Mouse (Mus musculus) activated CD4-positive, CD25-positive, alpha-beta regulatory T cell, adult 4 months (primary cell): ENCODE results near the gene Igsf23. TPM values are rescaled to one million over a fixed set of nuclear protein-coding genes. Genes with fewer than 3 reads are reported as not detected.

Source experiments
- polyA plus RNA-seq, 2 experiments: library from polyadenylated mRNA; unstranded; fragments of 100-300 nt; shearing (Covaris generic); gene quantifications; one replicate each; pipeline ENCODE4 v1.2.1; 2017

The Igsf23 gene
- polyA plus RNA-seq, 2 experiments from 2014 or later: 7.5 to 8.9 TPM

Other genes starting within 250 kb of the Igsf23 start
- 10 to 100 TPM in 1 of 2 experiments, 1 to 10 TPM in 1; 5.7 to 11.7 TPM for gene Tomm40, start 235.3 kb downstream of the Igsf23 start, polyA plus RNA-seq
- under 1 TPM in 1 of 2 experiments, not detected in 1; 0.56 TPM for gene Nectin2, start 200.3 kb downstream of the Igsf23 start, polyA plus RNA-seq
- gene Bcam, start 179.7 kb downstream of the Igsf23 start, polyA plus RNA-seq: 1 to 10 TPM; 1.4 to 1.6 TPM
- gene Cblc, start 153.9 kb downstream of the Igsf23 start, polyA plus RNA-seq: not detected
- gene Bcl3, start 128.0 kb downstream of the Igsf23 start, polyA plus RNA-seq: 10 to 100 TPM; 15.9 to 19.5 TPM
- not detected for gene Gm19345, start 98.8 kb downstream of the Igsf23 start, polyA plus RNA-seq
- gene Ceacam16, start 89.5 kb downstream of the Igsf23 start, polyA plus RNA-seq: under 1 TPM in 1 of 2 experiments, not detected in 1; 0.40 TPM
- gene Ceacam19, start 62.8 kb downstream of the Igsf23 start, polyA plus RNA-seq: not detected
- 10 to 100 TPM; 17.4 to 24.1 TPM for gene Pvr, start 29.6 kb downstream of the Igsf23 start, polyA plus RNA-seq
- not detected for gene Ceacam20, start 14.7 kb upstream of the Igsf23 start, polyA plus RNA-seq
- not detected for gene Nlrp9b, start 40.7 kb upstream of the Igsf23 start, polyA plus RNA-seq
- gene Vmn1r91, start 148.9 kb upstream of the Igsf23 start, polyA plus RNA-seq: under 1 TPM in 1 of 2 experiments, not detected in 1; 0.24 TPM
- gene Gm16442, start 171.8 kb upstream of the Igsf23 start, polyA plus RNA-seq: not detected
- gene Vmn1r93, start 188.3 kb upstream of the Igsf23 start, polyA plus RNA-seq: not detected
- gene Vmn1r94, start 217.6 kb upstream of the Igsf23 start, polyA plus RNA-seq: not detected
- gene Vmn1r95, start 243.0 kb upstream of the Igsf23 start, polyA plus RNA-seq: not detected